Comparison of ENCODE assay signal across 11 mouse cellular contexts in genomic region chr7:131628846-131629391, GRCm38 (mm10).
DNase-seq lines count a peak whose midpoint lies in the region; ATAC-seq and TF ChIP-seq lines count a peak whose summit lies in the region.
"Had no signal": no experiment of that assay in that cellular context is flagged by ENCODE, and none has a peak within 500 bp of the region (broad histone marks: within the 10 kb centered on the region; RNA-seq: fewer than 3 reads in every experiment).

No protein-coding gene starts in this region.

- no peak for TF ChIP-seq EP300 in heart, adult 2 months (IDR thresholded peaks at IDR 0.05; ENCODE audit: insufficient read depth, low read depth, low read length)

- no peak overlapping the region for H3K27ac ChIP-seq in heart, adult 2 months
- peak overlapping the region; percentile 82 for H3K27ac ChIP-seq in forebrain, embryonic 15.5 days (replicated peaks)
- H3K27ac ChIP-seq in neural tube, embryonic 15.5 days (replicated peaks), result 0 out of 2 replicates have a peak overlapping the region, but pooled peaks have one; percentile 2
- H3K27ac ChIP-seq in kidney, embryonic 16.5 days (ENCODE audit: low read length), result no peak overlapping the region
- H3K27ac ChIP-seq: stomach, embryonic 15.5 days had no signal

- intact Hi-C loops in heart, adult 2 months (cut with DNase I), result no loop called here

- no peaks in the 10 kb centered on the region for H3K27me3 ChIP-seq in heart, adult 2 months (ENCODE audit: control insufficient read depth, insufficient read depth, low read length)
- no peaks in the 10 kb centered on the region for H3K27me3 ChIP-seq in forebrain, embryonic 15.5 days
- peaks cover 7% of the 10 kb centered on the region; the same call in 1 of the 2 replicates for H3K27me3 ChIP-seq in neural tube, embryonic 15.5 days (replicated peaks)
- no peaks in the 10 kb centered on the region for H3K27me3 ChIP-seq in kidney, embryonic 16.5 days (ENCODE audit: insufficient read depth, low read length)
- H3K27me3 ChIP-seq: stomach, embryonic 15.5 days had no signal

- peak; percentile 86 for ATAC-seq in forebrain, embryonic 15.5 days (replicated peaks)
- ATAC-seq in neural tube, embryonic 15.5 days (ENCODE audit: low FRiP score), result no peak
- ATAC-seq in kidney, embryonic 16.5 days (ENCODE audit: low FRiP score, low TSS enrichment), result no peak
- ATAC-seq in megakaryocyte, adult 5-6 weeks (ENCODE audit: poor library complexity, severe bottlenecking), result no peak
- ATAC-seq: activated CD4-positive, CD25-positive, alpha-beta regulatory T cell, adult 4 months had no signal

- DNase-seq in heart, adult 18-20 months, result peak; percentile 3 to 7
- DNase-seq in heart, adult 2 months, result no peak
- peak; percentile 47 for DNase-seq in layer of hippocampus, adult 9-10 months (ENCODE audit: low spot score)
- no peak for DNase-seq in gastrocnemius, adult 18-20 months (ENCODE audit: low spot score)
- DNase-seq: gastrocnemius, postnatal 14 days had no signal

- TF ChIP-seq POLR2A in heart, adult 2 months (IDR thresholded peaks at IDR 0.05; ENCODE audit: insufficient read depth, low read depth, low read length), result no peak

- H3K4me1 ChIP-seq in heart, adult 2 months (ENCODE audit: control insufficient read depth, insufficient read depth, low read length), result no peaks in the 10 kb centered on the region
- peaks cover 35% of the 10 kb centered on the region for H3K4me1 ChIP-seq in forebrain, embryonic 15.5 days
- peaks cover 13% of the 10 kb centered on the region; the same call in 1 of the 2 replicates for H3K4me1 ChIP-seq in neural tube, embryonic 15.5 days
- no peaks in the 10 kb centered on the region for H3K4me1 ChIP-seq in kidney, embryonic 16.5 days (ENCODE audit: insufficient read depth, low read length)
- H3K4me1 ChIP-seq: stomach, embryonic 15.5 days had no signal

- H3K4me2 ChIP-seq in forebrain, embryonic 15.5 days (replicated peaks), result peak overlapping the region; percentile 5; the same call in 1 of the 2 replicates
- no peak overlapping the region for H3K4me2 ChIP-seq in neural tube, embryonic 15.5 days
- H3K4me2 ChIP-seq in kidney, embryonic 16.5 days (replicated peaks; ENCODE audit: low read depth, low read length), result no peak overlapping the region
- H3K4me2 ChIP-seq: stomach, embryonic 15.5 days had no signal

- no peaks in the 10 kb centered on the region for H3K36me3 ChIP-seq in heart, adult 2 months (ENCODE audit: control insufficient read depth, insufficient read depth, low read length)
- no peaks in the 10 kb centered on the region for H3K36me3 ChIP-seq in forebrain, embryonic 15.5 days
- no peaks in the 10 kb centered on the region for H3K36me3 ChIP-seq in neural tube, embryonic 15.5 days
- no peaks in the 10 kb centered on the region for H3K36me3 ChIP-seq in kidney, embryonic 16.5 days (ENCODE audit: insufficient read depth, low read length)
- H3K36me3 ChIP-seq: stomach, embryonic 15.5 days had no signal

- H3K4me3 ChIP-seq in heart, adult 2 months, result no peak overlapping the region
- H3K4me3 ChIP-seq in forebrain, embryonic 15.5 days, result no peak overlapping the region
- no peak overlapping the region for H3K4me3 ChIP-seq in neural tube, embryonic 15.5 days (replicated peaks)
- no peak overlapping the region for H3K4me3 ChIP-seq in kidney, embryonic 16.5 days (ENCODE audit: low read length)
- H3K4me3 ChIP-seq: stomach, embryonic 15.5 days had no signal

- no peak overlapping the region for H3K9ac ChIP-seq in heart, adult 2 months (ENCODE audit: low read depth, low read length)
- H3K9ac ChIP-seq in forebrain, embryonic 15.5 days (replicated peaks), result no peak overlapping the region
- no peak overlapping the region for H3K9ac ChIP-seq in neural tube, embryonic 15.5 days (replicated peaks)
- H3K9ac ChIP-seq in kidney, embryonic 16.5 days (replicated peaks; ENCODE audit: low read length), result no peak overlapping the region
- H3K9ac ChIP-seq: stomach, embryonic 15.5 days had no signal

- no peaks in the 10 kb centered on the region for H3K79me2 ChIP-seq in heart, adult 2 months (replicated peaks; ENCODE audit: control insufficient read depth, insufficient read depth, low read length)

- TF ChIP-seq CTCF in heart, adult 2 months (IDR thresholded peaks at IDR 0.05), result no peak

- no peaks in the 10 kb centered on the region for H3K9me3 ChIP-seq in forebrain, embryonic 15.5 days
- no peaks in the 10 kb centered on the region for H3K9me3 ChIP-seq in neural tube, embryonic 15.5 days (replicated peaks)
- no peaks in the 10 kb centered on the region for H3K9me3 ChIP-seq in kidney, embryonic 16.5 days (ENCODE audit: low read length)
- H3K9me3 ChIP-seq: stomach, embryonic 15.5 days had no signal

- 77% methylated on average over 13 of the region's 13 CpGs for WGBS in heart, adult 2 months
- 52% methylated on average over 13 of the region's 13 CpGs for WGBS in forebrain, embryonic 15.5 days
- 71% methylated on average over 13 of the region's 13 CpGs for WGBS in neural tube, embryonic 15.5 days
- WGBS in kidney, embryonic 16.5 days, result 93% methylated on average over 13 of the region's 13 CpGs

Comparison
In these comparisons a context has a peak if more than half of its experiments do, and no peak if none do; other contexts are left out.
1. DNase-seq: peak in heart, adult 18-20 months (2 of 2) and layer of hippocampus, adult 9-10 months (single experiment); none in heart, adult 2 months (0 of 2) and gastrocnemius, adult 18-20 months (single experiment).
2. H3K27ac ChIP-seq: peak in forebrain, embryonic 15.5 days (single experiment) and neural tube, embryonic 15.5 days (single experiment); none in heart, adult 2 months (single experiment) and kidney, embryonic 16.5 days (single experiment).